Mouse (Mus musculus) ES-Bruce4 (cell line): ENCODE data around the gene Ahsa1. TPM values are rescaled to one million over a fixed set of nuclear protein-coding genes. Genes with fewer than 3 reads are reported as not detected.

ENCODE experiments used
- H3K27ac ChIP-seq: 2 replicates; pipeline ENCODE4 v1.5.1; 2012; ENCODE audit warnings: low read length, inconsistent platforms; ENCODE audit not compliant: insufficient read depth
- H3K27me3 ChIP-seq: 2 replicates; pipeline ENCODE4 v1.6.1; 2012; ENCODE audit warnings: mild to moderate bottlenecking, low read length, inconsistent platforms; ENCODE audit not compliant: control insufficient read depth, poor library complexity, insufficient read depth, severe bottlenecking
- H3K36me3 ChIP-seq: 2 replicates; pipeline ENCODE4 v1.6.1; 2012; ENCODE audit warnings: inconsistent platforms, mild to moderate bottlenecking, low read length, moderate library complexity; ENCODE audit not compliant: control insufficient read depth, poor library complexity, insufficient read depth, severe bottlenecking
- H3K4me1 ChIP-seq: one replicate; pipeline ENCODE4 v1.8.1; 2011; ENCODE audit warnings: low read length; ENCODE audit not compliant: control insufficient read depth, insufficient read depth
- H3K4me3 ChIP-seq: 2 replicates; pipeline ENCODE4 v1.5.1; 2011; ENCODE audit warnings: low read depth, mild to moderate bottlenecking, low read length
- H3K9ac ChIP-seq: 2 replicates; pipeline ENCODE4 v1.6.1; 2012; ENCODE audit warnings: low read depth, mild to moderate bottlenecking, inconsistent platforms; ENCODE audit not compliant: poor library complexity, severe bottlenecking
- H3K9me3 ChIP-seq: replicated peaks from 2 replicates; pipeline ENCODE4 v1.6.1; 2012; ENCODE audit warnings: mild to moderate bottlenecking, low read length, inconsistent platforms; ENCODE audit not compliant: control insufficient read depth, poor library complexity, insufficient read depth, severe bottlenecking
- CTCF ChIP-seq: IDR thresholded peaks from one replicate; pipeline ENCODE4 v1.8.1; 2011; ENCODE audit warnings: low read depth, low read length
- EP300 ChIP-seq: IDR thresholded peaks from 2 replicates; pipeline ENCODE4 v1.6.1; 2011; ENCODE audit warnings: low read depth, low read length; ENCODE audit not compliant: insufficient read depth
- POLR2A ChIP-seq: IDR thresholded peaks from one replicate; pipeline ENCODE4 v1.8.1; 2011; ENCODE audit warnings: low read length; ENCODE audit not compliant: insufficient read depth
- polyA plus RNA-seq: library from polyadenylated mRNA; stranded (reverse); fragments of >200 nt; gene quantifications from 2 replicates; pipeline ENCODE4 v1.2.4, GENCODE M21; 2011; ENCODE audit warnings: low read depth; ENCODE audit not compliant: missing spikeins, insufficient read depth, insufficient read length

Ahsa1 gene
- polyA plus RNA-seq, 1 experiment, result 195 TPM

DNA sequence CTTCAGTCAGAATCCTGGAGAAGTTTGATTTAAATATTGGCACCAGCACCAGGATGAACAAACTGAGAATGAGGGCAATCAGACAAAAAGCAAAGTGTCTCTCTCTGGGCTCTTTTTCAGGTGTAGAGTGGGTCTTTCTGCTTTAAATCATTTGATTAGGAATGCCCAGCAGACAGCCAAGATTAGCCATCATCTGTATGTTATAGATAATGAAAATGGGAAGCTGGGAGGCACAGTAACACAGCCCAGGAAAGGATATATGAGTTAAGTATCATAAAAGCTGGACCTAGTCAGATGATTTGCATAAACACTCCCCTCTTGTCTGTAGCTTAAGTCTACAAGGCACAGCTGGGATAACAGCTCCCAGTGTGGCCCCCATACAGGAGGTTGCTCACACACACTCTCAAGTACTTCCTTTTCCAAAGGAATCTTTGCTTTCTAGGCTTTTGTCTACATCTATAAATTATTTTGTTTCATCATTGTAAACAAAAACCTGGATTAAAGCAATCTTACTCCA, 35.8 kb upstream of the Ahsa1 start:
- no peak overlapping the region for H3K9ac ChIP-seq
- H3K27ac ChIP-seq, result no peak overlapping the region
- no peaks in the 10 kb centered on the region for H3K36me3 ChIP-seq
- peaks cover 3% of the 10 kb centered on the region for H3K4me1 ChIP-seq
- H3K4me3 ChIP-seq, result no peak overlapping the region
- no peaks in the 10 kb centered on the region for H3K27me3 ChIP-seq
- H3K9me3 ChIP-seq, result no peaks in the 10 kb centered on the region
- no peak for TF ChIP-seq EP300
- TF ChIP-seq POLR2A, result no peak
- TF ChIP-seq CTCF, result no peak

DNA sequence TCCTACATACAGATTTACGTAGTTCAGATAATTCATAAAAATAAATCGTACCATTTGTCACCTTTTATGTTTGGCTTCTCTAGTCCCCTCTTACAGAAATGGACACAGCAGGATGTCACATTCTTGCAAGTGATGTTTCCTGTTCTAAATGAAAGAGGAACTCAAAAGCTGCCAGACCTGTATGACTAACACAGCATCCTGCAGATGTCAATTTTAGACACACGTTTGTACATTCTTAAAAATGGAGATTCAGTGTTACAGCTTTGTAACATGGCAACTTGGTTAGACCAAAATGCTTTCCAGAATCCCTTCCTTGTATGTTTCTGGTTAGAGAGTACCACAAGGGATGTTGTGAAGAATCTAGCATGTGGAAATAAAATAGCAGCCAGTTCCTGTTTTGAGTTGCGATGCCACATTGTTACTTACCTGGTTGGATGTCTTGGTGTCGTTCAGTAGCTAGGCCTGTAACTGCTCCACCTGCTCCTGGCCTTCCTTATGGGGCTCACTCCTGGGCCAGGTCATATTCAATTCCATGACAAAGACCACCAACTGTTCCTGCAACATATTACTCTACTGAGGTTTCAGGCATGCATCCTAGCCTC, 29.3 kb upstream of the Ahsa1 start:
- H3K9me3 ChIP-seq, result no peaks in the 10 kb centered on the region; the same call in 1 of the 2 replicates
- no peak overlapping the region for H3K9ac ChIP-seq
- no peak overlapping the region for H3K27ac ChIP-seq
- H3K4me1 ChIP-seq, result no peaks in the 10 kb centered on the region
- peaks cover 18% of the 10 kb centered on the region for H3K36me3 ChIP-seq
- H3K4me3 ChIP-seq, result no peak overlapping the region
- TF ChIP-seq EP300 (no peak), CTCF (no peak)
- H3K27me3 ChIP-seq, result no peaks in the 10 kb centered on the region

DNA sequence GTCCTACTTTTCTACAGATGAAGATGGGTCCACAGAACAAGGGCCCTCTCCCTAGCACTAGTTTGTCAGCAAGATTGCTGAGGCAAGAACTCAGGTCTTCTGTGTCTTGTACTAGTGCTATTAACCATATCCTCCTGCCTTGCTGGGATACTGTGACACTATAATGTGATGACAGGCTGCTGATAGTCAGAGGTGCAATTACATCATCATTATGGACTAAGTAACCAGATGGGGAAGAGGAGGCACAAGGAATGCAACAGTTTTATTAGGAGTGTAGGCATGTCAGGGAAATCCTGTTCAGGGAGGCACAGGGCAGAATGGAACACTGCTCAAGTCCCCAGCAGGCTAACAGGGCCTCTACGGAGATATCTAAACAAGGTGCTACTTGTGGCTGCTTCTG, 27.6 kb upstream of the Ahsa1 start, which contains the start of gene Noxred1:
Noxred1 (minus strand) TSS at position 101 of the 400 bp plus-strand sequence.
- no peak within 1 kb of the TSS for H3K27ac ChIP-seq
- no peaks in the 10 kb centered on the region for H3K27me3 ChIP-seq
- H3K9me3 ChIP-seq, result no peaks in the 10 kb centered on the region; the same call in 1 of the 2 replicates
- TF ChIP-seq CTCF (no peak), EP300 (no peak), POLR2A (no peak)
- no peak within 1 kb of the TSS for H3K9ac ChIP-seq
- H3K4me3 ChIP-seq, result no peak within 1 kb of the TSS
- H3K36me3 ChIP-seq, result peaks cover 19% of the 10 kb centered on the region
- H3K4me1 ChIP-seq, result no peaks in the 10 kb centered on the region

DNA sequence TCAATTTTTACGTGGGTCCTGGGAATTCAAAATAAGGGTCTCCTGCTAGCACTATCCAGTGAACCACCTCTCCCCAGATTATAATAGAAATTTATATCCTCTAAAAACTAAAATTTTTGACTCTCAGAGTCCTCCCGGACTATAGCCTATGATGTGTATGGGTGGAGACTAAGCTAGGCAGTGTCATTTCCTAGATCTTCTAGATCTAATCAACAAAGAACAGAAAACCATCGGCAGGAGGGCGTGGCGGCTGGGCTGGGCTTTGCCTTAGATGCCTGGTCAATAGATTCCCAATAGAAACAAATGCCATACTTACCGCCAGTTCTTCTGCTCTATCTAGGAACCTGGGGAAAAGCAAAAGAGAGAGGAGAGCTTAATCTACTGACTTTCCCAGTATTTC, 16.1 kb upstream of the Ahsa1 start:
- H3K27ac ChIP-seq, result no peak overlapping the region
- no peak overlapping the region for H3K4me3 ChIP-seq
- peaks cover 23% of the 10 kb centered on the region for H3K36me3 ChIP-seq
- no peaks in the 10 kb centered on the region for H3K4me1 ChIP-seq
- H3K9ac ChIP-seq, result no peak overlapping the region
- H3K27me3 ChIP-seq, result no peaks in the 10 kb centered on the region
- no peaks in the 10 kb centered on the region for H3K9me3 ChIP-seq
- TF ChIP-seq POLR2A (no peak), CTCF (no peak), EP300 (no peak)

DNA sequence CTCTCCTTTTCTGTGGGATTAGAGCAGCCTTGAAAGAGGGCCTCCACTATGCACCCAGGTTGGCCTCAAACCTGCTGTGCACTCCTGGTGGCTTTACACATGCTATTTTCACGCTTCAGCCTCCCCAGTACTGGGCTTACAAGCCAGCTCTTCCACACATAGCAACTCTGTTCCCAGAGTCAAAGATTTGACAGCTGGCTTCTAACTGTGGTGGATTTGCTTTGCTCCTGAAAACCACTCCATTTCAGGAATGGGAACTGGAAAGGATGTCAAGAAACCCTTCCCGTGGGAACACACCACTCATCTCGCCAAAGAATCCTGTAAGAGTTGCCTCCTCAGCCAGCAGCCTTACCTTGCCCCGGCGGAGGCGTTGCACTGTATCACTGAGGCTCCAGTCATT, 12.4 kb upstream of the Ahsa1 start:
- TF ChIP-seq CTCF (no peak), POLR2A (no peak), EP300 (no peak)
- Histone ChIP-seq H3K9me3 (no peaks in the 10 kb centered on the region), H3K36me3 (peaks cover 23% of the 10 kb centered on the region), H3K4me3 (no peak overlapping the region), H3K27me3 (no peaks in the 10 kb centered on the region), H3K4me1 (no peaks in the 10 kb centered on the region), H3K9ac (no peak overlapping the region), H3K27ac (no peak overlapping the region)

DNA sequence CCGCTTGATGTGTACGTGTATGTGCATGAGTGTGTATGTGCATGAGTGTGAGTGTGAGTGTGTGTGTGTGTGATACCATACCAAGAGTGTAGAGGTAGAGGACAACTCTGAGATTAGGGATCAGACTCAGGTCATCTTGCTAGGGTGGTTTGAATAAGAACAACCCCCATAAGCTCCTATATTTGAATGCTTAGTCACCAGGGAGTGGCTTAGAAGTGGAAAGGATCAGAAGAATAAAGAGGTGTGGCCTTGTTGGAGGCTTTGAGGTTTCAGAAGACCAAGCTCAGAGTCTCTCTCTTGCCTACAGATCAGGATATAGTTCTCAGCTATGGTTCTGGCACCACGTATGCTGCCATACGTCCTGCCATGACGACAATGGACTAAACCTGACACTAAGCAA, 9.7 kb upstream of the Ahsa1 start:
- H3K4me3 ChIP-seq, result no peak overlapping the region
- H3K4me1 ChIP-seq, result no peaks in the 10 kb centered on the region
- H3K27ac ChIP-seq, result no peak overlapping the region
- peaks cover 21% of the 10 kb centered on the region for H3K36me3 ChIP-seq
- no peaks in the 10 kb centered on the region for H3K9me3 ChIP-seq
- H3K27me3 ChIP-seq, result no peaks in the 10 kb centered on the region
- TF ChIP-seq CTCF, result no peak
- no peak for TF ChIP-seq POLR2A
- TF ChIP-seq EP300, result no peak
- H3K9ac ChIP-seq, result no peak overlapping the region
